Mouse (Mus musculus): ENCODE measurements at regions not wholly inside any gene's neighbourhood (a gene's known extent, or its start where the extent isn't known, plus 50 kb on each side); places are given as distances from the start of the nearest gene placed in this dataset.

- no peak for DNase-seq
- intact Hi-C loops (cut with DNase I): no loop called here
These were observed 103.5 kb downstream of the Ids start for GRCm38 (mm10) chrX:70261360-70261759.

DNA sequence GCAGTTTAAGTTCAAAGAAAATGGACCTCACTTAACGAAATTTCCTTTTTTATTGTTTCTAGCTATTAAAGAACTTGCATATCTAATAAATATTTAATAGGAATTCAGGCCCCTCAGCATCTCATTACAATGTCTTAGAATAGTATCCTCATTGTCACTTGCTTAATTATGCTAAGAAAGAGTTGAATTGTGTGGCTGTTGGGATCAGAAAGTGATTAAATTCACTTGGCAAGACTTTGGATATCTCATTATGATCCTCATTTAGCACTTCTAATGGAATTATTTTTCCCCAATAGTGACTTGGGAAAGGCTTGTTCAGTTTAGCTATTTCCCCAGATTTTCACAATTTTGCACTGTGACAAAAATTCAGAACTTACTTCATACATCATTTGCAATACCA, 148.9 kb downstream of the Ids start:
- no peak for DNase-seq
- intact Hi-C loops (cut with DNase I): no loop called here

GRCm38 (mm10) chrX:70184427-70185090, 180.3 kb downstream of the Ids start:
- intact Hi-C loops (cut with DNase I): no loop called here
- no peak for DNase-seq

DNA sequence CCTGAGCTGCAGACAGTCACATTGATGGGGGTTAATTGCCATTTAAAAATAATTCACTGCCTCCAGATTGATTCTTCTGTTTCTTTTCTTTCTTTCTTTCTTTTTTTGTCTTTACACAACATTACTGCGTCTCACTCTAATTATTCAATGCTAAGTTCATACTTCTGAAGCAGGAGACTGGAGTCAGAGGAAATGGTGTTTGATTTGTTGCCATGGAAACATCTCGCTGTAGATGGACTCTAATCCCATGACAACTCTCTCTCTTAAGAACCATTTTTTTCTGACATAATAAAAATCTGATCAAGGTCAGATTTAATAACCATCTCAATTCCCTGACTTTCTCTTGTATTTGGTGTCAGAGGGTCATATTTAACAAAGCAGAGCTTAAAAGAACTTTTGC, 195.1 kb downstream of the Ids start:
- intact Hi-C loops (cut with DNase I): loop anchor here (10.0 kb wide), 1 partner anchor 155 kb away; no protein-coding TSS in a partner anchor
- DNase-seq: no peak

GRCm38 (mm10) chrX:70161011-70161410, 203.9 kb downstream of the Ids start:
- no peak for DNase-seq
- intact Hi-C loops (cut with DNase I): loop anchor here (5.0 to 10.0 kb wide), 2 partner anchors 164 to 1209 kb away; no protein-coding TSS in a partner anchor

Data from heart, postnatal 36 days (tissue).